Mouse (Mus musculus) lung, postnatal 0 days (tissue): ENCODE measurements around the gene Nexn.

ENCODE experiments used
- CTCF ChIP-seq: IDR thresholded peaks from 2 replicates; pipeline ENCODE4 v1.5.1; 2016; ENCODE audit warnings: antibody characterized with exemption, mild to moderate bottlenecking
- EP300 ChIP-seq: IDR thresholded peaks from 2 replicates; pipeline ENCODE4 v1.6.1; 2016; ENCODE audit warnings: antibody characterized with exemption, mild to moderate bottlenecking, control low read depth

- TF ChIP-seq EP300 (no peak), CTCF (no peak)
Measured at GRCm38 (mm10) chr3:152268099-152268498, 1.9 kb upstream of the Nexn start.
